Mouse (Mus musculus): ENCODE data around the gene Gm4869. TPM values are rescaled to one million over a fixed set of nuclear protein-coding genes. Genes with fewer than 3 reads are reported as not detected.

Gene Gm4869
- 0.18 TPM for total RNA-seq (2023)

GRCm38 (mm10) chr5:140445345-140445744 lies at the start of gene Gm4869:
Gm4869 (plus strand) TSS chr5:140445645.

GRCm38 (mm10) chr5:140418489-140419441 lies 26.7 kb upstream of the Gm4869 start, which contains the start of gene Eif3b:
Eif3b (plus strand) TSS chr5:140419328.

GRCm38 (mm10) chr5:140505208-140505780 lies 59.8 kb downstream of the Gm4869 start, which contains the start of gene Chst12:
Chst12 (plus strand) TSS chr5:140505550.

Other genes with a start within 250 kb of the Gm4869 start
- 38.3 TPM for gene Mad1l1, start 124.1 kb upstream of the Gm4869 start, total RNA-seq (2023)
- 8.2 TPM for gene Nudt1, start 124.0 kb upstream of the Gm4869 start, total RNA-seq (2023)
- 5.5 TPM for gene Mrm2, start 113.7 kb upstream of the Gm4869 start, total RNA-seq (2023)
- 14.2 TPM for gene Snx8, start 56.4 kb upstream of the Gm4869 start, total RNA-seq (2023)
- gene Eif3b, start 26.3 kb upstream of the Gm4869 start, total RNA-seq (2023) = 122 TPM
- gene Chst12, start 59.9 kb downstream of the Gm4869 start, total RNA-seq (2023) = 9.1 TPM
- gene Grifin, start 119.4 kb downstream of the Gm4869 start, total RNA-seq (2023) = 1.0 TPM
- gene Lfng, start 161.7 kb downstream of the Gm4869 start, total RNA-seq (2023) = 102 TPM
- gene Ttyh3, start 203.4 kb downstream of the Gm4869 start, total RNA-seq (2023) = 114 TPM